Mouse (Mus musculus): Measurements from ENCODE around the gene Mbd5.
"Not testable (repeated sequence)": the region's sequence is repeated elsewhere in the genome, so short reads cannot be mapped to it uniquely, and the experiment has no call there.

The Mbd5 gene

DNA sequence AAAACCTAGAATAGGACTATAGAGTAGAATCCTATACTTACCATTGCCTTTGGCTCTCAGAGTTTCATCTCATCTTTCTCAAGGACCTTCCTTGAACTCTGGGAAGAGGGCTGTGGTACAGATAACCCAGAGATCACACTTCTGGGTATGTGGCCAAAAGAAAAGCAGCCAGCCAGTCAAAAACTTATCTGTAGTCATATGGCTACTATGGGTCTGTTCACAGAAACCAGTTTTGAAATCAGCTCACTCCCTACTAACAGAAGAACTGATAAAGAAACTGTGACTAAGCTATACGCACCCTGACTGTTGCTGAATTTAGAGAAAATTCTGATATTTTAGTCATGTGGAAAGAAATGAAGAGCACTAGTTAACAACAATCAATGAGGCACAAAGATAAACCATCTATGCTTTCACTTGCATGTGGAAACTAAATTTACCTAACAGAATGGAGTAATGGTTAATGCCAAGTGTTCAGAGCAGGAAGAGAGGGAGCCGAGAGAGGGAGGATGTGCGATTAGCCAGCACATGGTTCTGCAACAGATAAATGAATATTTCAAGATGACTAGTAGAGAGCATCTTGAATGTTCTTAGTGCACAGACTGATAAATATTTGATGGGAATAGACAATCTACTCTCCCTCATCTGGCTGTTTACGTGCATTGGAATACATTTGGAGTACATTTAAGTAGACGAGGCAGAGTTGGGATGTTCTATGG lies 211.1 kb downstream of the Mbd5 start:
- peak; percentile 7 for DNase-seq (ENCODE audit: low read depth, low spot score)

DNA sequence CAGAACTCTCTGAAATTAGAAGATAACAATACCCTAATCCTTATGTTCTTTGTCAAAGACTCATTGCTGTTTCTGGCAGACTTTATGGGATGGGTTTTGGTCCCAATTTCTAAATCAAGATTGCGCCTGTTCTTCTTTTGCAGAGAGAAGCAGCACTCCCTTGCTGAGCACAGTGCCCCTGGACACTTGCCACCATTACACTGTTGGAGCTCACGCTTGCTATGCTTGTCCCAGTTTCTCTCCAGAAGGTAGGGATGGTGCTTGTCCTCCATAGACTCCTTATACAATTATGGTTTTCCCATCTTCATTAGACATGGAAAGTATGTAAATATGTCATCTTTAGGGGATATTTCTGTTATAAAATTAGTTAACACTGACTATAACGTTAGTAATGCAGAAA lies 220.5 kb downstream of the Mbd5 start:
- DNase-seq (ENCODE audit: low read depth, low spot score): peak; percentile 82

DNA sequence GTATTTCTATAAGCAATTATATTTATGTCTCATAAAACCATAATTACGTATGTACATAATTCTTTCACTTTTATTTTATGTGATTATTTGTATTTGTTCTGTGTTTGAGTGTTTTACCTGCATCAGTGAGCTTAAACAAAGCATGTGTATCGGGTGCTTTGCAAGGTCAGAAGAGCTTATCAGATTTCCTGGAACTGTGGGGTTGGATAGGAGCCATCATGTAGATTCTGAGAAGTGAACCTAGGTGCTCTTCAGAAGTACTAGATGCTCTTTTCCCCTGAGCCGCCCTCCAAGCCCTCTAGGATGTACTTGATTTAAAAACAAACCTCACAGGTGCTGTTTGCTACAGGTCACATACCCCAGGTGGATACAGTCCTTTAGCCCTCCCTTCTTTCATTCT lies 227.7 kb downstream of the Mbd5 start:
- DNase-seq (ENCODE audit: low read depth, low spot score): no peak

GRCm38 (mm10) chr2:49190984-49191383 lies 241.7 kb downstream of the Mbd5 start:
- peak; percentile 24 for DNase-seq (ENCODE audit: low read depth, low spot score)

DNA sequence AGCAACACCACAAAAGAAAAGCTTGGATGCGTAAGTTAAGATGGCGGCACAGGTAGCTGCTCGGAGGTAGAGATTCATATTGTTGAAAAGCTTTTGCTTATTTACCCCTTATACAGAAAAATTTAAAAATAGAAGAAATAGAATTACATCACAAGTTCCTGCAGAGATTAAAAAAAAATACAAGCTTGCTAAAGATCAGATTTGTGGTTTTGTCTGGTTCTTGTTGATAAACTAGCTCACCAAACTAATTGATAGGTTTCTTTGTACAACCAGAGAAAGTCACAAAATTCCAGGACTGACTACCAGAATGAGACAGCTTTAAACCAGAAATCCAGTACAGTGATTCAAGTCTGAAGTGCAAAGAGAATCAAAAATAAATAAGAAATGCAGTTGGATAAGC lies 242.4 kb downstream of the Mbd5 start:
- DNase-seq (ENCODE audit: low read depth, low spot score): no peak

DNA sequence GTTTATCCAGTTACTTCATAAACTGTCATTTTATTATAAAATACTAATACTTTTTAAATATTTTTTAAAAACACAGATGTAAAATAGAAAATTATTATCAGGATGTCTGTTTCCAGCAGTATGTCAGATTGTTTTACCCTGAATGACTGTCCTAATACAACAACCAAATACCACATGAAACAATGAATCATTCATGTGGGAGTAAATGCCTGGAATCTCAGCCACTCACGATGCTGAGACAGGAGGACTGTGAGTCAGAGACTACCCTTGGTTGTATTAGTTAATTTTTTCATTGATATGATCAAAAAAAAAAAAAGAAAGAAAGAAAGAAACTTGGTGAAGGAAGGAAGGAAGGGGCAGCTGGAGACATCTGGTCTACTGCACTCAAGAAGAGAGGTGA lies 254.8 kb downstream of the Mbd5 start:
- DNase-seq (ENCODE audit: low read depth, low spot score): peak; percentile 22

GRCm38 (mm10) chr2:49205692-49206091 lies 256.4 kb downstream of the Mbd5 start:
- DNase-seq (ENCODE audit: low read depth, low spot score): not testable (repeated sequence)

- DNase-seq (ENCODE audit: low read depth, low spot score): peak; percentile 12
Measured at GRCm38 (mm10) chr2:49209349-49209748, 260.0 kb downstream of the Mbd5 start.

DNA sequence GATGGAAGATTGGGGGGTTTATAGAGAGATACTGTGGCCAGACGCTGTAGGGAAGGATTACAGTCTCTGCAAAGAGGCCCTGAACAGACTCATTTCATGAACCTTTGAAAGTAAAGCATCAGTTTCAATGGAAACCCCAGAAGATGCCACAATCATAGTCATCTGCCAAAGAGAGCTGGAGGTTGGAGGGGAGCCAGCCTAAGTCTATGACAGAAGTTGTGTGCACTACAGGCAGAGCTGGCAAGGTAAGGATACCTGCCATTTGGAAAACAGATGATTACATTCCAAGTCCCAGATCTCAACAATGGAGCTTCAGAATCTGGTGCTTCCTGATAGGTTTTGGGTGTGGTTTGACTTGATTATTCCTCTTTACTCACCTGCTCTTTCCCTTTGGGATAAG lies 261.1 kb downstream of the Mbd5 start:
- DNase-seq (ENCODE audit: low read depth, low spot score): peak; percentile 67

GRCm38 (mm10) chr2:49229725-49230124 lies 280.4 kb downstream of the Mbd5 start:
- peak; percentile 56 for DNase-seq (ENCODE audit: low read depth, low spot score)

DNA sequence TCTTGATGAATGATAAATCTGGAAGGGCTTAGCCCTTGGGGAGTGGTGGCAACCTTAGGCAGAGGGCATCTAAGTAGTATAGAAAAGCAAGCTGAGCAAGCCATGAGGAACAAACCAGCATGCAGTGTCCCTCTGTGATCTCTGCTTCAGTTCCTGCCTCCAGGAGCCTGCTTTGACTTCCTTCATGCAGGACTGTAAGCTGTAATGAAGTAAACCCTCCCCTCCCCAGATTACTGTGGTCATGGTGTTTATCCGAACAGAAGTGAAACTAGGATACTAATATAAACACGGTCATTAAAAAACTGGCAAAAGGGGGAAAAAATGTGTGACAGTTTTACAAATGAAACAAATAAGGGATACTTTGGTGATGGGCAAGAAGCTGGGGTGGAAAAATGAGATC lies 284.8 kb downstream of the Mbd5 start:
- no peak for DNase-seq (ENCODE audit: low read depth, low spot score)

DNA sequence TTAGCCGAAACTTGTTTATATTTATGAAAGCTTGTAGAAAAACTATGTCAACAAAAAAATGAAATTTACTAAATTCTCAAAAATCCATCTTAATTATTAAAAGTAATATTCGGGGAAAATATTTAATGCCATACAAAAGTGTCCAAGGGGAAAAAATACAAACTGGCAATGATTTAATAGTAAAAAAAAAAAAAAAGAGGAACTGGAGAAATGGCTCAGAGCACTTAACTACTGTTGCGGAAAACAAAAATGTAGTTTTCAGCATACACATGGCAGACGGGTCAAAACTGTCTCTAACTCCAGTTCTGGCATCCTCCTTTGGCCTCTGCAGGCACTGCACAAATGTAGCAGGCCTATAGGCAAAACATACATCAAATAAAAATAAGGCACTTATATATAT lies 292.4 kb downstream of the Mbd5 start:
- no peak for DNase-seq (ENCODE audit: low read depth, low spot score)

GRCm38 (mm10) chr2:49264092-49264491 lies 314.8 kb downstream of the Mbd5 start:
- no peak for DNase-seq (ENCODE audit: low read depth, low spot score)

DNA sequence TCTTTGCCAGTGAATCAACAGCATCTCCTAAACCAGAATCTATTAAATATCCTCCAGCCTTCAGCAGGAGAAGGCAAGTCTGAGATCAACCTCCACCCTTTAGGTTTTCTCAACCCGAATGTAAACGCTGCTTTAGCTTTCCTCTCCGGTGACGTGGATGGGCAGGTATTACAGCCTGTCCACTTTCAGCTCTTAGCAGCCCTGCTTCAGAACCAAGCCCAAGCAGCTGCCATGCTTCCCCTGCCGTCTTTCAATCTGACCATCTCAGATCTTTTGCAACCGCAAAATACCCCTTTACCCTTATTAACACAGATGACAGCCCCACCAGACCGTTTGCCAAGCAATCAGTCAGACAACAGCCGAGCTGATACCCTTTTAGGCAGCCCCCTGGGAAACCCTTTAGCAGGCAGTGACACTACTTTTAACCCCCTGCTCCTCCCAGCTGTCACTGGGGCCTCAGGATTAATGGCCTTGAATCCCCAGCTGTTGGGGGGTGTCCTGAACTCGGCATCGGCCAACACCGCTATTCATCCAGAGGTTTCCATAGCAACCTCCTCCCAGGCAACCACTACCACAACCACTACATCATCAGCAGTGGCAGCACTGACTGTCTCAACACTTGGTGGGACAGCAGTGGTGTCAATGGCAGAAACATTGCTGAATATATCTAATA lies 323.1 kb downstream of the Mbd5 start:
- peak; percentile 15 for DNase-seq (ENCODE audit: low read depth, low spot score)

DNA sequence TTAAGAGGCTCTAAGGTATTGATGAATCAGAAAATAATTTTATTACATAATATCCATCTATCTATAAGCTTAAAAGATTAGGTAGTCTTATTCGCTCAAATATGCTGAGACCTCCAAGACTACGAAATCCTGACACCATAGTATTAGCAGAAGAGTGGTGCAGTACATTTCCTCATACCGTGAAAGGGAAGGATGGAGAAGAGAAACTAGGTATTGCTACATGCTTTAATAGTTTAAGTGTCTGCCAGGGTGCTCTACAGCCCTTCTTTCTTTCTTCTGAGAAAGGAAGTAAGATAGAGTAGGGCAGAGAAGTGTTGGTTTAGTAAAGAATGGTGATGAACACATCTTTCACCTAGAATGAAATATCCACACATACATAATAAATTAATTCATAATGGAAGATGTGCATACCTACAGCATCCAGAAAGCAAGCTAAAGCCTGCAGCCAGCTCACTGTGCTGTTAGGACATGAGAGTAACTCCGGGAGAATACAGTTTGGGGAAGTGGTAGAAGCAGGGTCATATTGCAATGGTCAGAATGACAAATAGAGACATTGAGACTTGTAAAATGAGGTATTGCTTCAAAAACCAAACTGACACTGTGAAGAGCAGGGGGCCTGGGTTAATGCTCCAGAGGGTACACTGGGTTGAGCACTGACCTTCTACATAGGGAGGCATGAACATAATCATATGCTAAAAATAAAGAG lies 326.9 kb downstream of the Mbd5 start:
- no peak for DNase-seq (ENCODE audit: low read depth, low spot score)

DNA sequence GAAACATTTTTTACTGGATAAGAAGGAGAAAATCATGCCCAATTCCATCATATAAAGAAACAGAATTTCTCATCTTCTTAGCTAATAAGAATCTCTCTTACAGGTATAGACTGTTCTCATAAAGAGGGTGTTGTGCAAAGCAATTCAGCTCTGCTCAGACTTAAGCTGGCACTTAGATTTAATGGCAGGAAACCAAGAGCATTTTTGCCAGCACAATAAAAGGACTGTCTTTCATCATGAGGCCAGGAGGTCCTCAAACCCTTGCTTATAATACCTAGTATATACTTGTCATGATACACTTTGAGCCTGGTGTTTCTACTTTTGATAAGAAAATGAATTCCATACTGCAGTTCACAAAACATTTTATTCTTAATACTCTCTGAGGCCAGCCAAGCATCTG lies 331.2 kb downstream of the Mbd5 start:
- DNase-seq (ENCODE audit: low read depth, low spot score): no peak

DNA sequence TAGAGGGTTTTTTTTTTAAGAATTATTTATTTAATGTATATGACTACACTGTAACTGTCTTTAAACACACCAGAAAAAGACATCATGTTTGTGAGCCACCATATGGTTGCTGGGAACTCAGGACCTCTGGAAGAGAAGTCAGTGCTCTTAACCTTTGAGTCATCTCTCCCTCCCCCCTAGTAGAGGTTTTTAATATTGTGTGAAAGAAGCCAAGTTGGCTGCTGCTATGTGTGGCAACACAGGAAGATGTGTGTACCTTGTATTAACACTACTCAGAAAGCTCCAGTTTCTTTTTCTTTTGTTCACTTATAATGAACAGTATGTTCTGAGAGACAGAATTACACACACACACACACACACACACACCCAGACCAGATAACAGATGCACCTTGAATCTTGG lies 334.3 kb downstream of the Mbd5 start:
- DNase-seq (ENCODE audit: low read depth, low spot score): no peak

GRCm38 (mm10) chr2:49286965-49287364 lies 337.7 kb downstream of the Mbd5 start:
- no peak for DNase-seq (ENCODE audit: low read depth, low spot score)

GRCm38 (mm10) chr2:49291709-49292108 lies 342.4 kb downstream of the Mbd5 start:
- DNase-seq (ENCODE audit: low read depth, low spot score): no peak

DNA sequence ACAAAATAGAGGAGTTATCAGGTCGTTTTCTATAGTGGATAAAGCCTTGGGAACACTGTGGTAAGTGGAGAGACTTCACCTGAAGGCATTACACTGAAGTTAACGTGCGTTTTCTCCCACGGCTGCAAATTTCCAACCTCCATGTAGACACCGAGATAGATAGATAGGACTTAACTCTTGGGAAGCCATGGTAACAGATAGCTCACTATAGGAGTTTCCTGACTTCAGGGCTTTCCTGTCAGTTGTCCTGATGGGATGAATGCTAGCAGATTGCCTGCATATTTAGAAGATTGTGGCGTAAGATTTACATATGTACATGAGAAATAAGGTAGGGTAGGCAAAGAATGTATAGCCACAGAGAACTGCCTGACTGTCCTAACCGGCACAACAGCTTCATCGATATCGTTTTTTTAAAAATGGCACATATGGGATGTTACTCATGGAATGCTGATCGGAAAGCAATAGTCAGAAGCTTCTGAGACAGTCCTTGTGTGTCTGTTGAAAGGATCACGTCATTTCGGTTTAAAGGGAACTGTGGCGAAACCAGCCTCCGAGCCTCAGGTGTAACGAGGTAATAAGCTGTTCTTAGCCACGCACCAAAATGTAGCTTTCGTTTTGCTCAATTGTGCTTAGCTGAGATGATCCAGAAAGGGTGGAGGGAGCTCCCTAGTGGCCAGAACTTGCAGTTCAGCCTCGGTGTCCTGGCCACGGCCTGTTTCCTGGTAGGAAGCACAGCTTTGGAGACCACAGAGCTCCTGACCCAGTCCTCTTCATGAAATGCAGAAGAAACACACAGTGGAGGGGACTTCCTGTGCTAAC lies 363.5 kb downstream of the Mbd5 start:
- DNase-seq (ENCODE audit: low read depth, low spot score): peak; percentile 95

DNA sequence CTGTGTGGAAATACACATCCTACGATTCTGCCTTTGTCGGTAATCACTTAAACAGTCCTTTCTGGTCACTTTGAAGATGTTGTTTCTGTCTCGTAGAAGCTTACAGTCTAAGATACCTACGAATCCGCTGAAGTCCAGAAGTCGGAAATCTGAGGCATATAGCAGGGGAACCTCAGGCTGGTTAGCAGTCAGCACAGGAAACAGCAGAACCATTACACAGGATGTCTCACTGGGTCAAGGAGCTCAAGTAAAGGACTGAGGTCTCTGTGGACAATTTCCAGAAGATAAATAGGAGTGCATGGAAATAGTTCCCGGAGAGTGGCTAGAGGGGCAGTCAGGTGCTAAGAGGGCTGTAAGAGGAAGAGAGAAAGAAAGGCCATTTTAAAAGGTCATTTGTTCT lies 384.3 kb downstream of the Mbd5 start:
- DNase-seq (ENCODE audit: low read depth, low spot score): no peak

GRCm38 (mm10) chr2:49335267-49335666 lies 386.0 kb downstream of the Mbd5 start:
- no peak for DNase-seq (ENCODE audit: low read depth, low spot score)

Measured in brain, adult 2 months (tissue).